Mouse (Mus musculus) A20 (cell line): ENCODE results near the gene Hist1h4j.
A peak's percentile ranks its signal among the peaks of the same experiment; 100 is the strongest.

Experiments
- DNase-seq: peaks from one replicate; pipeline ENCODE4 v3.0.0-alpha.2; 2011; ENCODE audit warnings: low read depth, low spot score

The Hist1h4j gene

DNA sequence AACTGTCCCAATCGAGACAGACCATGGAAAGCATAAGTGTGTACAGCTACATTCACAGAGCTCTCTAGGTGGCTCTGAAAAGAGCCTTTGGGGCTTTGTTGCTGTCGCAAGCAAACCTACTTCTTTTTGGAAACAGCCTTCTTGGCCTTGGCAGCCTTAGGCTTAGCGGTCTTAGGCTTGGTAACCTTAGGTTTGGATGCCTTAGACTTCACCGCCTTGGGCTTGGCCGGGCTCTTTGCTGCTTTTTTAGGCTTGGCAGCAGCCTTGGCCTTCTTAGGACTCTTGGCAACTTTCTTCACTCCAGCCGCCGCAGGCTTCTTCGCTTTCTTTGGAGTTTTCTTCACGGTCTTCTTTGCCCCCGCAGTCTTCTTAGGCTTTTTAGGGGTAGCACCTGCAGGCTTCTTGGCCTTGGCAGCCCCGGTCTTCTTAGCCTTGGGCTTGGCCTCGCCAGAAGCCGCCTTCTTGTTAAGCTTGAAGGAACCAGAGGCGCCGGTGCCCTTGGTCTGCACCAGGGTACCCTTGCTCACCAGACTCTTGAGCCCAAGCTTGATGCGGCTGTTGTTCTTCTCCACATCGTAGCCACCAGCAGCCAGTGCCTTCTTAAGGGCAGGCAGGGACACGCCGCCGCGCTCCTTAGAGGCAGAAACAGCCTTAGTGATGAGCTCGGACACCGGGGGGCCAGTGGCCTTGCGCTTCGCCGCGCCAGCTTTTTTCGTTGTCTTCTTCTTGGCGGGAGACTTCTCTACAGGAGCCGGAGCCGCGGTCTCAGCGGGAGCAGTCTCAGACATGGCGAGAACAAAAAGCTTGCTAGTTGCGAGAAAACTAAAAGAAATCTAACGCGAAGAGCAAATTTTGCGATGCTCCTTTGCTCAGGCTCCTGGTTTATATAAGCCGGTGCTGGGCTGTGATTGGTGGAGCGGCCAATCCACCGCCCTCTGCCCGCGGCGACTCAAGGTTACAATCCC lies 45.2 kb downstream of the Hist1h4j start, which contains the start of gene Hist1h1b:
Gene Hist1h1b, minus strand, starts transcription at position 859 of the 965 bp plus-strand sequence.
- DNase-seq = peak; percentile 91

DNA sequence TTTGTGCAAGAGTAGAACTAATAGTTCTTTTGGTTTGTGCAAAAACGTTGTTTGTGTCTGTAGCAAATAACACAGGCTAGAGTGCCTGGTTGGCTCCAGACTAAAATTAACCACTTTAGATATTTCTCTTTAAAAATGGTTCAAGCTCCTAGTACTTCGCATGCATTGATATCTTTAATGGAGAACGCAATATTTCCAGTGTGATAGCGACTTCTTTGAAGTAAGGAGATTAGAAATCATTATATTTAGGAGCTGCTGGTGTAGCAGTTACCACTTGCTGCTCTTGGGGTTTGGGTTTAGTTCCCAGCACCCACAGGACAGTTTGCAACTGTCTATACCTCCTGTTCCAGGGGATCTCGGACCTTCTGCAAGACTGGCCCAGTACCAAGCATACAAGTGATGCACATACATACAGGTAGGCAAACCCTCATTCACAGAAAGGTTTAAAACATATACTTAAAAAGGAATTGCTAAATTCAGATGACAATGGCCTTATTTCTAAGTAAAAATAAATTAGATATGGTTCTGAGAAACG lies 46.2 kb downstream of the Hist1h4j start:
- peak; percentile 67 for DNase-seq

DNA sequence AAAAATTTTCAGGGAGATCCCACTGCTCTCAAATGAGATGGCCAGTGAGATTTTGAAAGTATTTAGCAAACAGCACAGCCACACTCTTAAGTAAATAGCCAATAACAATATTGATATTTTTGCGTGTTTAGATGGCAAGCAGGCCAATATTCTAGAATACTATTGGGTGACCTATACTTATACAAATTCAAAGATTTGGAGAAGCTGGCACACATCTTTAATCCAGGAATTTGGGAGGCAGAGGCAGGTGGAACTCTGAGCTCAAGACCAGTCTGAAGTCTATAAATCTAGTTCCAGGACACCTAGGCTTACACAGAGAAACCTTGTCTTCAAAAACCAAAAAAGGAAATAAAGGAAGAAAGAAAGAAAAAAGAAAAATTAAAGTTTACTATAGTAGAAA lies 46.8 kb downstream of the Hist1h4j start:
- peak; percentile 32 for DNase-seq

DNA sequence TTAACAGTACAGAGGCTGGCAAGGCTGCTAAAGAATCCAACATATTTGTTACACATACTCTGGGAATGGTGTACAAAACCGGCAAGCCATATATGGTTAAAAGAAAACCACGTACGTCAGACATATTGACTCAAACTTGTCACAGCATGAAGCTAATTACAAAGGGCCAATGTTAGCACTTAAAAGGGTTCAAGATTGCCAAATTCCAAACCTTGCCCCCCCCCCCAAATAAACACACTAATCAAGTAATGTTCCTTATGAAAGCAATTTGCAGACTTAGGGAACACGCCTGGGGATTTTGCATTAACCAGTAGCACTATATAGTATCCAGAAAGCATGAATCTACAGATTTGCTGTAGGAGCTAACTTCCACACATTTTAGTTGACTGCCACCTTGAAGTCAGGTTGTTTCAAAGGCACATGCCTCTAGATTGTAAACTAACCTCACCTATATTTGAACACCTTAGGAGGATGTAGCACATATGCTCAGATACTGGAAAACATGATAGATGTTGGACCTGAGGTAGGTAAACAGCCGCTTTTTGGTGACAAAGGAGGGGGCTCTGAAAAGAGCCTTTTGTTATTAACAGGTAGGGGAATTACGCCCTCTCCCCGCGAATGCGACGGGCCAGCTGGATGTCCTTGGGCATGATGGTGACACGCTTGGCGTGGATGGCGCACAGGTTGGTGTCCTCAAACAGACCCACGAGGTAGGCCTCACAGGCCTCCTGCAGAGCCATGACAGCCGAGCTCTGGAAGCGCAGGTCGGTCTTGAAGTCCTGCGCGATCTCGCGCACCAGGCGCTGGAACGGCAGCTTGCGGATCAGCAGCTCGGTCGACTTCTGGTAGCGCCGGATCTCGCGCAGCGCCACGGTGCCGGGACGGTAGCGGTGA lies 47.7 kb downstream of the Hist1h4j start:
- DNase-seq = peak; percentile 79

DNA sequence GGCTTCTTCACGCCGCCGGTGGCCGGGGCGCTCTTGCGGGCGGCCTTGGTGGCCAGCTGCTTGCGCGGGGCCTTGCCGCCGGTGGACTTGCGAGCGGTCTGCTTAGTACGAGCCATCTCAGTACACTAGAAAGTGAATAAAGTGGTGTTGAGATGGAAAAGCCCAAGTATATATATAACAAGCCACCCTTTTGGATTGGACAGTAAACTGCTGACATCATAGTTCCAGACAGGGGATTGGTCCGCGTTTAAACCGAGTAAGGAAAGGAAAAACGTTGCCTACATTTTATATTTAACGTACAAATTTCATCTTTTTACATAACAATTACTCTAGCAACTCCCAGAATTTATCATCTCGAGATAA lies 48.4 kb downstream of the Hist1h4j start, which contains the start of gene Hist1h3i:
Gene Hist1h3i, minus strand, starts transcription at position 116 of the 363 bp plus-strand sequence.
- peak; percentile 92 for DNase-seq

DNA sequence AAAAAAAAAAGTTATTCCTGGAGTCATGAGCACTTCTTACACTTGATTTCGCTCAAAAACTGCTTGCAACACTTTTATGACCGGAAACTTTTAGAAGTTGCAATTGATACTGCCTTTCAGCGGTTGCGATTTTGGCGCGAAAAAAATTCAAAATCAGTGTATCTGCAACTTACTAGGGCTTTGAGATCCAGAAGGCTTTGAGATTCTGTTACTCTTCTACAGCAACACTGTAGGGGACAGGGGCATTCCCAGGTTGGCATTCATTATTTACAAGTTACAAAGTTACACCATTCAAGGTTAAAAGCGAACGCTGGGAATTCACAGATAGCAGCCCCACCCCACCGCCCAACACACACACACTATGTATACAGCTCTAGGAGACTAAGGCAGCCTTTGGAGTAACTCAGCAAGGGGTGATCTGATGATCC lies 48.9 kb downstream of the Hist1h4j start:
- peak; percentile 73 for DNase-seq

DNA sequence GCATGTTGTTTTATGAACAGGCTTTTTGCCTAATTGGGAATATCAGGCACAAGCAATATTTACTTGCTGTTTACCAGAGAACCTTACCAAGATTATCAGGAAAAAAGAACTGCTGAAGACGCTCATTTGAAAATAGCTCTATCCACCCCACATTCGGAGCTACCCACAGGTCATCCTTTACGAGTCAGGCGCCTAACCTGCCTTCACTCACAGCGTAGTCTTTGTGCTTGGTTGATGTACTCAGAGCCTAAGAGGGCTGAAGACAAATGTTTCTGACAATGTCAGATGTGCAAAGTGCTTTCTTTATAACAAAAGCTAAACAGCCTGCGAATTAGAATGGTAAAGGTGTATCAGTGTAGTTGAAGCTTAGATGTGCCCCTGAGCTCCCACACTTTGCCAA lies 49.4 kb downstream of the Hist1h4j start:
- DNase-seq = no peak
